Mouse (Mus musculus) embryonic facial prominence, embryonic 13.5 days (tissue): Measurements from ENCODE around the gene Vdr. TPM values are rescaled to one million over a fixed set of nuclear protein-coding genes. Genes with fewer than 3 reads are reported as not detected.

Experiments used
- ATAC-seq: fragments of 200-750 bp; cut with Nextera tagmentation; 2 replicates; pipeline ENCODE4 v1.8.0; 2017; ENCODE audit warnings: low read depth; ENCODE audit not compliant: insufficient number of reproducible peaks, insufficient read depth, low FRiP score, low TSS enrichment
- H3K27ac ChIP-seq: fragments of 300-500 bp; sonication (generic); 2 replicates; pipeline ENCODE4 v1.5.1; 2015; ENCODE audit warnings: moderate library complexity, mild to moderate bottlenecking, inconsistent platforms
- H3K27me3 ChIP-seq: fragments of 300-500 bp; sonication (generic); 2 replicates; pipeline ENCODE4 v1.6.1; 2015; ENCODE audit warnings: mild to moderate bottlenecking, inconsistent platforms
- H3K36me3 ChIP-seq: fragments of 300-500 bp; sonication (generic); 2 replicates; pipeline ENCODE4 v1.6.1; 2015; ENCODE audit warnings: mild to moderate bottlenecking, inconsistent platforms
- H3K4me1 ChIP-seq: fragments of 300-500 bp; sonication (generic); 2 replicates; pipeline ENCODE4 v1.6.1; 2015; ENCODE audit warnings: inconsistent platforms
- H3K4me2 ChIP-seq: fragments of 300-500 bp; sonication (generic); 2 replicates; pipeline ENCODE4 v1.6.1; 2015; ENCODE audit warnings: moderate library complexity, mild to moderate bottlenecking, inconsistent platforms
- H3K4me3 ChIP-seq: fragments of 300-500 bp; sonication (generic); 2 replicates; pipeline ENCODE4 v1.5.1; 2015; ENCODE audit warnings: mild to moderate bottlenecking, inconsistent platforms
- H3K9ac ChIP-seq: fragments of 300-500 bp; sonication (generic); 2 replicates; pipeline ENCODE4 v1.6.1; 2015; ENCODE audit warnings: mild to moderate bottlenecking, inconsistent platforms
- H3K9me3 ChIP-seq: fragments of 300-500 bp; sonication (generic); 2 replicates; pipeline ENCODE4 v1.6.1; 2016; ENCODE audit warnings: inconsistent platforms
- WGBS: fragments of 180-500 bp; shearing (Covaris S2); methylation state at CpG from one replicate; pipeline ENCODE4 v1.1.7; 2015; ENCODE audit warnings: mixed read lengths; 5-methylcytosine and 5-hydroxymethylcytosine counted together
- polyA plus RNA-seq: library from polyadenylated mRNA; unstranded; fragments of >200 nt; fragmentation: Nextera tagmentation; extraction: Ambion mirVana; gene quantifications from 2 replicates; pipeline ENCODE4 v1.2.1, GENCODE M21; 2015

The Vdr gene
- polyA plus RNA-seq, 1 experiment from 2014 or later, result 2.3 TPM

- peak overlapping the region; percentile 65; the same call in 1 of the 2 replicates for H3K4me2 ChIP-seq
- H3K27me3 ChIP-seq, result no peaks in the 10 kb centered on the region
- no peak overlapping the region for H3K4me3 ChIP-seq
- no peak overlapping the region for H3K9ac ChIP-seq
- WGBS, result 68% methylated on average over 5 of the region's 5 CpGs
- ATAC-seq, result no peak
- H3K27ac ChIP-seq, result 0 out of 2 replicates have a peak overlapping the region, but pooled peaks have one; percentile 90
- H3K36me3 ChIP-seq, result 0 out of 2 replicates have a peak, but pooled peaks cover 9% of the 10 kb centered on the region
- H3K4me1 ChIP-seq, result peaks cover 88% of the 10 kb centered on the region
- no peaks in the 10 kb centered on the region for H3K9me3 ChIP-seq
These were observed 83.7 kb downstream of the Vdr start for GRCm38 (mm10) chr15:97826588-97827261.

GRCm38 (mm10) chr15:97825941-97826587, 84.4 kb downstream of the Vdr start:
- Histone ChIP-seq H3K4me3 (peak overlapping the region; percentile 34), H3K36me3 (0 out of 2 replicates have a peak, but pooled peaks cover 9% of the 10 kb centered on the region), H3K27ac (peak overlapping the region; percentile 90), H3K9ac (peak overlapping the region; percentile 64), H3K27me3 (no peaks in the 10 kb centered on the region), H3K4me2 (peak overlapping the region; percentile 65), H3K4me1 (peaks cover 95% of the 10 kb centered on the region), H3K9me3 (no peaks in the 10 kb centered on the region)
- 43% methylated on average over 12 of the region's 12 CpGs for WGBS
- ATAC-seq, result no peak

GRCm38 (mm10) chr15:97825071-97825940, 85.1 kb downstream of the Vdr start:
- Histone ChIP-seq H3K9me3 (no peaks in the 10 kb centered on the region), H3K27ac (peak overlapping the region; percentile 90), H3K4me3 (peak overlapping the region; percentile 34), H3K4me2 (peak overlapping the region; percentile 65), H3K36me3 (peaks cover 14% of the 10 kb centered on the region; the same call in 1 of the 2 replicates), H3K4me1 (peaks cover 97% of the 10 kb centered on the region), H3K9ac (peak overlapping the region; percentile 64), H3K27me3 (no peaks in the 10 kb centered on the region)
- WGBS, result 6% methylated on average over 29 of the region's 29 CpGs
- ATAC-seq, result 0 out of 2 replicates have a peak, but pooled peaks have one; percentile 10

GRCm38 (mm10) chr15:97824042-97824441, 86.4 kb downstream of the Vdr start:
- Histone ChIP-seq H3K9ac (no peak overlapping the region), H3K4me2 (peak overlapping the region; percentile 65; the same call in 1 of the 2 replicates), H3K4me1 (peaks cover 85% of the 10 kb centered on the region), H3K36me3 (peaks cover 14% of the 10 kb centered on the region; the same call in 1 of the 2 replicates), H3K27me3 (no peaks in the 10 kb centered on the region), H3K27ac (peak overlapping the region; percentile 36; the same call in 1 of the 2 replicates), H3K4me3 (no peak overlapping the region), H3K9me3 (no peaks in the 10 kb centered on the region)
- no peak for ATAC-seq
- WGBS, result 82% methylated on average over 6 of the region's 6 CpGs

- no peak overlapping the region for H3K4me3 ChIP-seq
- no peak for ATAC-seq
- H3K9me3 ChIP-seq, result no peaks in the 10 kb centered on the region
- H3K27ac ChIP-seq, result 0 out of 2 replicates have a peak overlapping the region, but pooled peaks have one; percentile 2
- WGBS, result 81% methylated on average over 12 of the region's 12 CpGs
- H3K27me3 ChIP-seq, result no peaks in the 10 kb centered on the region
- peaks cover 14% of the 10 kb centered on the region; the same call in 1 of the 2 replicates for H3K36me3 ChIP-seq
- H3K4me1 ChIP-seq, result peaks cover 79% of the 10 kb centered on the region
- peak overlapping the region; percentile 44 for H3K9ac ChIP-seq
- H3K4me2 ChIP-seq, result no peak overlapping the region
These were observed 87.0 kb downstream of the Vdr start for GRCm38 (mm10) chr15:97823479-97823878.

GRCm38 (mm10) chr15:97822545-97823228, 87.7 kb downstream of the Vdr start:
- peaks cover 73% of the 10 kb centered on the region for H3K4me1 ChIP-seq
- H3K9ac ChIP-seq, result peak overlapping the region; percentile 44
- WGBS, result 42% methylated on average over 11 of the region's 12 CpGs

GRCm38 (mm10) chr15:97821983-97822363, 88.5 kb downstream of the Vdr start:
- no peak overlapping the region for H3K4me2 ChIP-seq
- H3K27me3 ChIP-seq, result no peaks in the 10 kb centered on the region
- H3K9ac ChIP-seq, result peak overlapping the region; percentile 44; the same call in 1 of the 2 replicates
- WGBS, result 49% methylated on average over 6 of the region's 6 CpGs
- H3K4me3 ChIP-seq, result no peak overlapping the region
- no peaks in the 10 kb centered on the region for H3K9me3 ChIP-seq
- H3K27ac ChIP-seq, result peak overlapping the region; percentile 55
- peaks cover 67% of the 10 kb centered on the region for H3K4me1 ChIP-seq
- peaks cover 14% of the 10 kb centered on the region; the same call in 1 of the 2 replicates for H3K36me3 ChIP-seq
- ATAC-seq, result no peak

More at GRCm38 (mm10) chr15:97822545-97823228, 87.7 kb downstream of the Vdr start:
- no peaks in the 10 kb centered on the region for H3K27me3 ChIP-seq
- H3K36me3 ChIP-seq, result peaks cover 14% of the 10 kb centered on the region; the same call in 1 of the 2 replicates
- H3K4me3 ChIP-seq, result no peak overlapping the region
- peak overlapping the region; percentile 55; the same call in 1 of the 2 replicates for H3K27ac ChIP-seq
- H3K4me2 ChIP-seq, result no peak overlapping the region
- H3K9me3 ChIP-seq, result no peaks in the 10 kb centered on the region
- no peak for ATAC-seq

- H3K4me3 ChIP-seq, result no peak overlapping the region
- ATAC-seq, result no peak
- H3K4me1 ChIP-seq, result peaks cover 62% of the 10 kb centered on the region
- H3K9ac ChIP-seq, result peak overlapping the region; percentile 44; the same call in 1 of the 2 replicates
- H3K4me2 ChIP-seq, result no peak overlapping the region
- H3K27ac ChIP-seq, result peak overlapping the region; percentile 55
- H3K9me3 ChIP-seq, result no peaks in the 10 kb centered on the region
- WGBS, result 40% methylated on average over 10 of the region's 10 CpGs
- H3K27me3 ChIP-seq, result no peaks in the 10 kb centered on the region
- H3K36me3 ChIP-seq, result peaks cover 14% of the 10 kb centered on the region; the same call in 1 of the 2 replicates
These were observed 89.0 kb downstream of the Vdr start for GRCm38 (mm10) chr15:97821321-97821982.

GRCm38 (mm10) chr15:97819937-97820336, 90.5 kb downstream of the Vdr start:
- H3K36me3 ChIP-seq, result peaks cover 18% of the 10 kb centered on the region
- H3K27ac ChIP-seq, result no peak overlapping the region; the same call in 1 of the 2 replicates
- no peaks in the 10 kb centered on the region for H3K9me3 ChIP-seq
- ATAC-seq, result no peak
- no peak overlapping the region for H3K4me3 ChIP-seq
- H3K4me1 ChIP-seq, result peaks cover 55% of the 10 kb centered on the region
- no peak overlapping the region for H3K4me2 ChIP-seq
- no peaks in the 10 kb centered on the region for H3K27me3 ChIP-seq
- 86% methylated on average over 9 of the region's 9 CpGs for WGBS
- H3K9ac ChIP-seq, result no peak overlapping the region

GRCm38 (mm10) chr15:97816199-97816994, 94.0 kb downstream of the Vdr start:
- WGBS, result 94% methylated on average over 17 of the region's 17 CpGs
- no peaks in the 10 kb centered on the region for H3K27me3 ChIP-seq
- peaks cover 51% of the 10 kb centered on the region for H3K4me1 ChIP-seq
- H3K27ac ChIP-seq, result no peak overlapping the region
- H3K4me2 ChIP-seq, result no peak overlapping the region
- no peak for ATAC-seq
- H3K4me3 ChIP-seq, result no peak overlapping the region
- no peak overlapping the region for H3K9ac ChIP-seq
- no peaks in the 10 kb centered on the region for H3K9me3 ChIP-seq
- peaks cover 9% of the 10 kb centered on the region for H3K36me3 ChIP-seq
